Comparison of ENCODE assay signal across 9 mouse cellular contexts in the genomic region with DNA sequence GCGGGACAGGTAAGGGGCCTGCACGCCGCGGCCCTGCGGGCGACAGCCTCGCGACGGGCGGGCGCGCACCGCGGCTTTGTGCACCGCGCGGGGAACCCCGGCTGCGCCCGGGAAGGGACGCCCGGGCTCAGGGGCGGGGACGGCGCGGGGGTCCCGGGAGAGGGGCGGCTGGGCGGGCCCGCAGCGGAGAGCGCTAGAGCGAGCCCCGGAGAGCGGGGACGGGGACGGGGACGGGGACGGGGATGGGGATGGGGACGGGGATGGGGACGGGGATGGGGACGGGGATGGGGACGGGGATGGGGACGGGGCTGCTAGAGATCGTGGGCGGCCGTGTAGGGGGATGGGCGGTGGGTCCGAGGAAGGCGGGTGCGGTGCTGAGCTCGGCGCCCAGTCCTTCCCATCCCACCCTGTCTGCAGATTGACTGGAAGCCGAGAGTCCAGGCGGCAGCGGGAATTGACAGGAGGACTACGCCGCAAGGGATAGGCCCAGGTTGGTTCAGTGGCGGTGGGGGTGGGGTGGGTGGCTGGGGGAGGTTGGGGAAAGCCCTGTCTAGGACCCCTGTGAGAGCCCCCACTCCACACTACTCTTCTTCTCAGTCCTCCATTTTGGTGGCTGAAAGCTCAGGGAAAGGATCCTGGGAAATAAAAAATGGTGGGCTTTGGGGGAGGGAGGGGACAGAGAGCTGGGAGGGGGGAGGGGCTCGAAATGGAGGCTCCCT. TPM values are rescaled to one million over a fixed set of nuclear protein-coding genes. Genes with fewer than 3 reads are reported as not detected.
DNase-seq lines count a peak whose midpoint lies in the region; ATAC-seq and TF ChIP-seq lines count a peak whose summit lies in the region.
"Not testable (repeated sequence)": the region's sequence is repeated elsewhere in the genome, so short reads cannot be mapped to it uniquely, and the experiment has no call there.
"Had no signal": no experiment of that assay in that cellular context is flagged by ENCODE, and none has a peak within 500 bp of the region (broad histone marks: within the 10 kb centered on the region; RNA-seq: fewer than 3 reads in every experiment).

No protein-coding gene starts in this region.

- TF ChIP-seq EP300 in ES-Bruce4 (IDR thresholded peaks at IDR 0.05; ENCODE audit: insufficient read depth, low read depth, low read length); heart, postnatal 0 days (IDR thresholded peaks at IDR 0.05; ENCODE audit: low read depth): not testable (repeated sequence)

- WGBS in heart, postnatal 0 days: 11% methylated on average over 7 of the region's 60 CpGs
- 16% methylated on average over 18 of the region's 60 CpGs for WGBS in liver, embryonic 16.5 days (ENCODE audit: insufficient replicate concordance)
- 3% methylated on average over 7 of the region's 60 CpGs for WGBS in thymus, adult 2 months

- H3K27me3 ChIP-seq in ES-Bruce4 (ENCODE audit: control insufficient read depth, insufficient read depth, low read length, poor library complexity, severe bottlenecking); erythroblast, embryonic 14.5 days (ENCODE audit: control insufficient read depth); heart, postnatal 0 days (ENCODE audit: control insufficient read depth, insufficient read depth, low read length); liver, embryonic 16.5 days (ENCODE audit: control insufficient read depth, insufficient read depth, low read depth, low read length); thymus, adult 2 months (ENCODE audit: control insufficient read depth, insufficient read depth, low read length): not testable (repeated sequence)

- H3K9me3 ChIP-seq in ES-Bruce4 (replicated peaks; ENCODE audit: control insufficient read depth, insufficient read depth, low read length, poor library complexity, severe bottlenecking); erythroblast, embryonic 14.5 days (ENCODE audit: control insufficient read depth, low read length); heart, postnatal 0 days (replicated peaks; ENCODE audit: control insufficient read depth, low read length); liver, embryonic 16.5 days (replicated peaks; ENCODE audit: control insufficient read depth, low read length): not testable (repeated sequence)

- not testable (repeated sequence) for H3K27ac ChIP-seq in ES-Bruce4 (ENCODE audit: insufficient read depth, low read length); liver, embryonic 16.5 days (ENCODE audit: low read length); thymus, adult 2 months (ENCODE audit: control insufficient read depth, insufficient read depth, low read length)
- peak overlapping the region; percentile 61 for H3K27ac ChIP-seq in heart, postnatal 0 days (ENCODE audit: low read depth)

- peak overlapping the region; percentile 82 for H3K4me3 ChIP-seq in ES-Bruce4 (ENCODE audit: low read depth, low read length)
- H3K4me3 ChIP-seq in erythroblast, embryonic 14.5 days (replicated peaks): peak overlapping the region; percentile 46
- H3K4me3 ChIP-seq in heart, postnatal 0 days (ENCODE audit: low read depth, low read length): peak overlapping the region; percentile 49
- H3K4me3 ChIP-seq in liver, embryonic 16.5 days (ENCODE audit: low read depth, low read length): peak overlapping the region; percentile 52
- peak overlapping the region; percentile 42 for H3K4me3 ChIP-seq in thymus, adult 2 months (ENCODE audit: control insufficient read depth, insufficient read depth, low read length)

- DNase-seq in cerebellum, adult 8-10 months: peak; percentile 29
- peak; percentile 33 for DNase-seq in heart, postnatal 0 days (ENCODE audit: low spot score)
- DNase-seq in kidney, postnatal 10 days: peak; percentile 19
- DNase-seq in neural tube, embryonic 10.5 days (ENCODE audit: extremely low spot score, low spot score): peak; percentile 29
- DNase-seq in thymus, adult 2 months: peak; percentile 1

- H3K9ac ChIP-seq in ES-Bruce4 (ENCODE audit: low read depth, poor library complexity, severe bottlenecking): peak overlapping the region; percentile 92
- peak overlapping the region; percentile 53; the same call in 1 of the 2 replicates for H3K9ac ChIP-seq in heart, postnatal 0 days (replicated peaks; ENCODE audit: low read depth, low read length)
- H3K9ac ChIP-seq in liver, embryonic 16.5 days (ENCODE audit: low read depth, low read length): peak overlapping the region; percentile 28; the same call in 1 of the 2 replicates

- peaks cover 11% of the 10 kb centered on the region for H3K36me3 ChIP-seq in ES-Bruce4 (ENCODE audit: control insufficient read depth, insufficient read depth, low read length, poor library complexity, severe bottlenecking)
- H3K36me3 ChIP-seq in erythroblast, embryonic 14.5 days (ENCODE audit: control insufficient read depth); heart, postnatal 0 days (replicated peaks; ENCODE audit: control insufficient read depth, insufficient read depth, low read length); liver, embryonic 16.5 days (ENCODE audit: control insufficient read depth, insufficient read depth); thymus, adult 2 months (ENCODE audit: control insufficient read depth, insufficient read depth, low read length): not testable (repeated sequence)

- H3K4me2 ChIP-seq in heart, postnatal 0 days (ENCODE audit: low read depth, low read length): peak overlapping the region; percentile 53
- H3K4me2 ChIP-seq in liver, embryonic 16.5 days (ENCODE audit: low read depth, low read length): peak overlapping the region; percentile 50

- not testable (repeated sequence) for TF ChIP-seq POLR2A in ES-Bruce4 (IDR thresholded peaks at IDR 0.05; ENCODE audit: insufficient read depth, low read length); thymus, adult 2 months (IDR thresholded peaks at IDR 0.05; ENCODE audit: control insufficient read depth, extremely low read depth, insufficient read depth, low read length, poor library complexity)

- ATAC-seq in heart, postnatal 0 days (ENCODE audit: insufficient read depth, low read depth): peak; percentile 55
- peak; percentile 12 for ATAC-seq in liver, embryonic 16.5 days (ENCODE audit: low read depth)

- H3K4me1 ChIP-seq in ES-Bruce4 (ENCODE audit: control insufficient read depth, insufficient read depth, low read length); erythroblast, embryonic 14.5 days (ENCODE audit: control insufficient read depth); heart, postnatal 0 days (ENCODE audit: control insufficient read depth, insufficient read depth); liver, embryonic 16.5 days (ENCODE audit: control insufficient read depth, low read depth, low read length); thymus, adult 2 months (replicated peaks; ENCODE audit: control insufficient read depth, insufficient read depth, low read length): not testable (repeated sequence)

- TF ChIP-seq CTCF in ES-Bruce4 (IDR thresholded peaks at IDR 0.05; ENCODE audit: low read depth, low read length); heart, postnatal 0 days (IDR thresholded peaks at IDR 0.05; ENCODE audit: low read depth); thymus, adult 2 months (IDR thresholded peaks at IDR 0.05; ENCODE audit: borderline replicate concordance, control insufficient read depth, extremely low read depth, insufficient read depth, low read length, poor library complexity): not testable (repeated sequence)

RNA-seq across cellular contexts. Expression of a gene that starts 0.5 kb away (rescaled TPM):
- 569 and 632 TPM in 2 replicates for polyA plus RNA-seq in ES-Bruce4 (2011; ENCODE audit: insufficient read depth, insufficient read length, low read depth, missing spikeins)
- polyA plus RNA-seq in erythroblast, embryonic 14.5 days (2012): 24.1 and 28.3 TPM in 2 replicates
- total RNA-seq in heart, postnatal 0 days (2014; rRNA removed; ENCODE audit: low replicate concordance): 133 and 177 TPM in 2 replicates
- 276 and 298 TPM in 2 replicates for polyA plus RNA-seq in heart, postnatal 0 days (2015; fragmentation: Nextera tagmentation; extraction: Ambion mirVana)
- polyA plus RNA-seq in liver, embryonic 16.5 days (2015; fragmentation: Nextera tagmentation; extraction: Ambion mirVana): 205 and 228 TPM in 2 replicates
- polyA plus RNA-seq in thymus, adult 2 months (2012; rRNA removed): 46.3 and 55.0 TPM in 2 replicates

RNA-seq across cellular contexts. Expression of a gene that starts 25.7 kb away (rescaled TPM):
- polyA plus RNA-seq in ES-Bruce4 (2011; ENCODE audit: insufficient read depth, insufficient read length, low read depth, missing spikeins): 500 and 527 TPM in 2 replicates
- 12.6 and 15.6 TPM in 2 replicates for polyA plus RNA-seq in erythroblast, embryonic 14.5 days (2012)
- total RNA-seq in heart, postnatal 0 days (2014; rRNA removed; ENCODE audit: low replicate concordance): 216 and 228 TPM in 2 replicates
- 284 and 306 TPM in 2 replicates for polyA plus RNA-seq in heart, postnatal 0 days (2015; fragmentation: Nextera tagmentation; extraction: Ambion mirVana)
- 234 and 259 TPM in 2 replicates for polyA plus RNA-seq in liver, embryonic 16.5 days (2015; fragmentation: Nextera tagmentation; extraction: Ambion mirVana)
- 4.6 and 7.7 TPM in 2 replicates for polyA plus RNA-seq in thymus, adult 2 months (2012; rRNA removed)

RNA-seq across cellular contexts. Expression of a gene that starts 55.2 kb away (rescaled TPM):
- 846 and 903 TPM in 2 replicates for polyA plus RNA-seq in ES-Bruce4 (2011; ENCODE audit: insufficient read depth, insufficient read length, low read depth, missing spikeins)
- polyA plus RNA-seq in erythroblast, embryonic 14.5 days (2012): 0.73 and 1.5 TPM in 2 replicates
- 27.3 and 69.5 TPM in 2 replicates for total RNA-seq in heart, postnatal 0 days (2014; rRNA removed; ENCODE audit: low replicate concordance)
- polyA plus RNA-seq in heart, postnatal 0 days (2015; fragmentation: Nextera tagmentation; extraction: Ambion mirVana): 123 and 141 TPM in 2 replicates
- polyA plus RNA-seq in liver, embryonic 16.5 days (2015; fragmentation: Nextera tagmentation; extraction: Ambion mirVana): 205 and 219 TPM in 2 replicates
- polyA plus RNA-seq in thymus, adult 2 months (2012; rRNA removed): 1.5 and 2.1 TPM in 2 replicates

RNA-seq across cellular contexts. Expression of a gene that starts 56.0 kb away (rescaled TPM):
- 1.2 and 3.8 TPM in 2 replicates for polyA plus RNA-seq in ES-Bruce4 (2011; ENCODE audit: insufficient read depth, insufficient read length, low read depth, missing spikeins)
- not detected in 2 replicates for polyA plus RNA-seq in erythroblast, embryonic 14.5 days (2012)
- 14.9 and 21.7 TPM in 2 replicates for total RNA-seq in heart, postnatal 0 days (2014; rRNA removed; ENCODE audit: low replicate concordance)
- polyA plus RNA-seq in heart, postnatal 0 days (2015; fragmentation: Nextera tagmentation; extraction: Ambion mirVana): 14.5 and 15.1 TPM in 2 replicates
- polyA plus RNA-seq in liver, embryonic 16.5 days (2015; fragmentation: Nextera tagmentation; extraction: Ambion mirVana): 7.5 and 15.7 TPM in 2 replicates
- polyA plus RNA-seq in thymus, adult 2 months (2012; rRNA removed): not detected in 2 replicates
- polyA plus RNA-seq: Patski had no signal

Comparison
In these comparisons a context has a peak if more than half of its experiments do, and no peak if none do; other contexts are left out.
1. H3K9ac ChIP-seq: peak in every context shown above with its lines; median percentile 92 in ES-Bruce4; 53 in heart, postnatal 0 days; 28 in liver, embryonic 16.5 days.
2. RNA of a gene that starts 25.7 kb away (polyA plus RNA-seq): 500 to 527 TPM in ES-Bruce4, 284 to 306 TPM in heart, postnatal 0 days and 234 to 259 TPM in liver, embryonic 16.5 days; 12.6 to 15.6 TPM in erythroblast, embryonic 14.5 days and 4.6 to 7.7 TPM in thymus, adult 2 months; every median in the first group is over 10 times any median in the second.
3. RNA of a gene that starts 55.2 kb away (polyA plus RNA-seq): 846 to 903 TPM in ES-Bruce4, 205 to 219 TPM in liver, embryonic 16.5 days and 123 to 141 TPM in heart, postnatal 0 days; 1.5 to 2.1 TPM in thymus, adult 2 months and 0.73 to 1.5 TPM in erythroblast, embryonic 14.5 days; every median in the first group is over 10 times any median in the second.
4. Peak in every context shown above with its lines, with median percentiles within 50 percentile points of each other: H3K4me3 ChIP-seq and DNase-seq.